Mouse (Mus musculus) heart, postnatal 0 days (tissue): ENCODE data around the gene Ints4.

ENCODE experiments used
- CTCF ChIP-seq: IDR thresholded peaks from 2 replicates; pipeline ENCODE4 v1.5.1; 2016; ENCODE audit warnings: antibody characterized with exemption, control low read depth, low read depth
- EP300 ChIP-seq: IDR thresholded peaks from 2 replicates; pipeline ENCODE4 v1.6.1; 2016; ENCODE audit warnings: antibody characterized with exemption, low read depth

DNA sequence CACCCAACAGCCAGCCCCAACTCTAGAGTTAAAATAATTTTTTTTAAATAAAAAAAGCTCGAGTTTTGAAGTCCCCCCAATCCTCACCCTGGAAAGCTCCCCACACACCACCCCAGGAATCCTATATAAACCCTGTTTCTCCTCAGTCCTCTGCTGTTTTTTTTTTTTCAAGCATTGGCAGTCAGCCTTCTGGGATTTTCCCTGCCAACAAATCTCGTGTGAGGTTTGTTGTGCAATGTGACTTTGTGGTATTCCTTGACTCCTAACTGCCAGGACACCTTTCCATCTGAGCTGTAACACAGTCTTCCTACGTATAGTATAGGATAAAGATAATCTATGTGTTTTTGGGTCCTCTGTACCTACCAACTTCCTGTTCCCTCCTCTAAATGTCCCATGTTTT, 1.4 kb upstream of the Ints4 start:
- no peak for TF ChIP-seq EP300
- TF ChIP-seq CTCF = no peak
